Mouse (Mus musculus) T-cell, adult 66 days (primary cell): ENCODE results near the gene Olfr993. TPM values are rescaled to one million over a fixed set of nuclear protein-coding genes. Genes with fewer than 3 reads are reported as not detected.

ENCODE experiments used
- total RNA-seq, 2 experiments: library from RNA; stranded (reverse); gene quantifications; 3 replicates in 1 of 2; 4 replicates in 1 of 2; pipeline ENCODE4 v1.2.4; 2023

The Olfr993 gene
- not detected for total RNA-seq

GRCm38 (mm10) chr2:85414777-85415176 is at the start of gene Olfr993:
Gene Olfr993 (minus strand): TSS chr2:85414877.

GRCm38 (mm10) chr2:85443539-85443938 is 28.9 kb upstream of the Olfr993 start, which contains the start of gene Olfr995:
Gene Olfr995 (minus strand): TSS chr2:85443639.

DNA sequence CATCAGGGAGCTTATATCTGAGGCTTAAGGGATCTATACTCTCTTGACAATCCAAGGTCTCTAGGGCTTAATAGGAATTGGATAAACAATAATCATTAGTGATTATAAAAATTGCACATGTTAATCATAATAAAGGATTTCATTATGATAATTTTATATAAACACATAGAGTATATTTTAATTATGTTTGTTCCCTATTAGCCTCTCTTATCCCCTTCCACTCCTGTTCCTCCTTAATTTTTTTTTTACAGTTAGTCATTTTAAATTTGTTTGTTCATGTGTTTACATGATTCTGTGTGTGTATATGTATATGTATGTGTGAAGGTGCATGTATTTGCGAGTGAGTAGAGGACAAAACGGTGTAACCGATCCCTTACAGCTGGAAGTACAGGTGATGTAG is 21.7 kb upstream of the Olfr993 start, which contains the start of gene Olfr994:
Olfr994 (minus strand) TSS at position 101 of the 400 bp plus-strand sequence.

GRCm38 (mm10) chr2:85409369-85409768 is 5.3 kb downstream of the Olfr993 start, which contains the start of gene Olfr992:
Gene Olfr992 (minus strand): TSS chr2:85409469.

Other genes starting within 250 kb of the Olfr993 start
- not detected for gene Lrrc55, start 217.7 kb downstream of the Olfr993 start, total RNA-seq
- not detected for gene Olfr987, start 75.6 kb downstream of the Olfr993 start, total RNA-seq
- not detected for gene Olfr988, start 51.6 kb downstream of the Olfr993 start, total RNA-seq
- not detected for gene Olfr992, start 5.4 kb downstream of the Olfr993 start, total RNA-seq
- not detected for gene Olfr994, start 21.6 kb upstream of the Olfr993 start, total RNA-seq
- not detected for gene Olfr995, start 28.8 kb upstream of the Olfr993 start, total RNA-seq
- not detected for gene 4833423E24Rik, start 104.1 kb upstream of the Olfr993 start, total RNA-seq
- gene Olfr996, start 164.3 kb upstream of the Olfr993 start, total RNA-seq: not detected
- gene Olfr998, start 174.1 kb upstream of the Olfr993 start, total RNA-seq: not detected
- gene Olfr1000, start 197.0 kb upstream of the Olfr993 start, total RNA-seq: not detected
- not detected for gene Olfr1002, start 235.8 kb upstream of the Olfr993 start, total RNA-seq
- not detected for gene Olfr154, start 249.6 kb upstream of the Olfr993 start, total RNA-seq